Mouse (Mus musculus): Measurements from ENCODE around the gene Arhgap4. TPM values are rescaled to one million over a fixed set of nuclear protein-coding genes. Genes with fewer than 3 reads are reported as not detected.

The Arhgap4 gene
- polyA plus RNA-seq (2014; fragmentation: Illumina TruSeq; extraction: RNeasy Lipid Tissue Mini Kit (QIAGEN cat#74804); ENCODE audit: low read depth, low replicate concordance) = 1.9 TPM

DNA sequence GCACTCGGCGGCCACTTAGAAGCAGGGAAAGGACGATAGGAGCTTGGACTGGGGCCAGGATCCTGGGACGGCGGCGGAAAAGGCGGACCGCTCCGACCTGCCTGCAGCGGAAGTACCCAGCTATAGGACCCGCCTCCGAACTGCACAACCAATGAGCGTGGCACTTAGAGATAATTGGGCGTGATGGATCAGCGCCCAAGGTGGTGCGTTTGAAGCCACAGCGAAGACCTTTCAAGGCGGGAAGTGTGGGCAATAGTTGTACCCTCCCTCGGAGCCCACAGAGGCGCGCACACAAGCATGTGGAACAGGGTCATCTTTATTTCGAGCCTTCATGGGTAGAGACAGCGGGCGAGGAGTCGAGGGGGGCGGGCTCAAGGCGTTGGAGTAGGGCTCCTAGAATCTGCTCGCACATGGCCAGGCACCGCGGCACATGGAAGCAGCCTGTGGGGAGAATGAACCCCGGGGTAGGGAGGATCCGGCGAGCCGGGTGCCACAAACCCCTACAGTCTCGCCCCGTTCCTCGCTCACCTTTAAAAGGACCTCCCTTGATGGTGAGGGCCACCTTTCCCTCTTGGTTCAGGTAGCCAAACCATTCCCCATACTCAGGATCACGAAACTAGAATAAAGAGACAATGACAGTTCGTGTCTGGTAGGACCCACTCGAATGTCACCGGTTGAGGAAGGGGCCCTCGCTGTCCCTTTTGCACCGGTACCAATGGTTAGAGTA is at the start of gene Arhgap4, which contains the start of gene Naa10:
Gene Arhgap4, minus strand, starts transcription at position 48 of the 727 bp plus-strand sequence.
Gene Naa10, minus strand, starts transcription at position 122 of the 727 bp plus-strand sequence.

DNA sequence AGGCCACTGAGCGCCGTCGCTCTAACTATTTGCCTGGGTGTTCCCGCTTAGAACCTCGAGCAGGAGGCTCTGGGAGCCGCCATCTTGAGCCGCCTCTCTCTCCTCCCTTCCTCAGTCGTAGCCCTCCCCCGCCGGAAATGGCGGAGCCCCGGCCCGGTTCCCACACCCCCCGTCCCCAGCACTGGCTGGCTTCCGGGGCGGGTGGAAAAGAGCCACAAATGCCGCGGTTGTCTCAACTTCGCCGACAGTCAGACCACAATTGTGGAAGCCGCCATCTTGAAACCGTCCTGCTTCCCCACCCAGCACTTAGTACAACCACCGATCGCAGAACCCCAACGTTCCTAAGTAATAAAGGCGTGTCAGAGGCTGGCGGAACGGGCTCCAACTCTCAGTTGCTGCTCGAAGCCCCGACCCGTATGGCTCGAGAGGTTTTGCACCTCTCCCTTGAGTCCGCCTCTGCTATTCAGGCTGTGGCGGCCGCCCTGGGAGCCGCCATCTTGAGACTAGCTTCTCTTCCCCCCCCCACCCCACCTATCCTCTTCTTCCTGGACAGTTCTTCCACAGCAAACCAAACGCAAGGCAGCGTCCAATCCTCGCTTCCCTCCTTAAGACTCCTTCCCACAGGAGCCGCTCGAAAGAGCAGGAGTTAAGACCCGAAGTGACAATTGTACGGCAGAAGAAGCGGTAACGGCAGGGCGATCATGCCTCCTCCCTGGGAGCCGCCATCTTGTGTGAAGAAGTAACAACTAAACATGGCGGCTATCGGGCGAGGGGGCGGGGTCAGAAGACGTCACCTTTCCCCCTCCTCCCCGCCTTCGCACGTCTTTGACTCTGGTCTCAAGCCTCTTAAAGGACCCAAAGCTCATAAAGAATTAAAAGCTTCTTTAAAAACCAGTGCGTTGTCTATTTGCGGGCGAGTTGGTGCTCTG is 44.8 kb upstream of the Arhgap4 start, which contains the start of gene Hcfc1:
Gene Hcfc1, minus strand, starts transcription at position 110 of the 929 bp plus-strand sequence.

GRCm38 (mm10) chrX:73930402-73931062 is 8.9 kb upstream of the Arhgap4 start, which contains the start of gene Renbp:
Renbp (minus strand) TSS chrX:73930850.

DNA sequence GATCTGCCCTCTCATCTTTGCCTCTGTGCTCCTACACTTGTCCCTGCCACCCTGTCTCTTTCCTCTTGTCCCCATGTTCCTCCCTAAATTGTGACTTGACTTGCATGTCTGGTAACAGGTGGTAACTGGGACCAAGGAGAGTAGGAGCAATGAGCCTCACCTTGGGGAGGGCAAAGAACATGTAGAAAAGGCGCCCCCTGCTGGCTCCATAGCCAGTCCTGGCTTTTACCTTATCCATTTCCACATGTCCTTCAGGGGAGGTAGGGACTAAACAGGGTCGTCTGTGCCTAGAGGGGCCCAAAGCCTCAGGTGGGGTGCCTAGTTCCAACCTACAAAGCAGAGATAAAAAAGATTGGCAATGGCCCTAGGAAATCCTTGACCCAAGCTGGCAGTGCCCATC is 26.0 kb downstream of the Arhgap4 start, which contains the start of gene L1cam:
Gene L1cam, minus strand, starts transcription at position 387 of the 400 bp plus-strand sequence.

GRCm38 (mm10) chrX:73891551-73892152 is 30.0 kb downstream of the Arhgap4 start, which contains the start of gene Avpr2:
Avpr2 (plus strand) TSS chrX:73892102.

Other genes starting within 250 kb of the Arhgap4 start
- gene Slc6a8, start 248.7 kb downstream of the Arhgap4 start, polyA plus RNA-seq (2014; fragmentation: Illumina TruSeq; extraction: RNeasy Lipid Tissue Mini Kit (QIAGEN cat#74804); ENCODE audit: low read depth, low replicate concordance) = 302 TPM
- gene Bcap31, start 205.7 kb downstream of the Arhgap4 start, polyA plus RNA-seq (2014; fragmentation: Illumina TruSeq; extraction: RNeasy Lipid Tissue Mini Kit (QIAGEN cat#74804); ENCODE audit: low read depth, low replicate concordance) = 171 TPM
- gene Abcd1, start 205.3 kb downstream of the Arhgap4 start, polyA plus RNA-seq (2014; fragmentation: Illumina TruSeq; extraction: RNeasy Lipid Tissue Mini Kit (QIAGEN cat#74804); ENCODE audit: low read depth, low replicate concordance) = 3.0 TPM
- not detected for gene Plxnb3, start 164.8 kb downstream of the Arhgap4 start, polyA plus RNA-seq (2014; fragmentation: Illumina TruSeq; extraction: RNeasy Lipid Tissue Mini Kit (QIAGEN cat#74804); ENCODE audit: low read depth, low replicate concordance)
- gene Srpk3, start 147.5 kb downstream of the Arhgap4 start, polyA plus RNA-seq (2014; fragmentation: Illumina TruSeq; extraction: RNeasy Lipid Tissue Mini Kit (QIAGEN cat#74804); ENCODE audit: low read depth, low replicate concordance) = 0.28 TPM
- 37.1 TPM for gene Idh3g, start 135.0 kb downstream of the Arhgap4 start, polyA plus RNA-seq (2014; fragmentation: Illumina TruSeq; extraction: RNeasy Lipid Tissue Mini Kit (QIAGEN cat#74804); ENCODE audit: low read depth, low replicate concordance)
- 50.8 TPM for gene Ssr4, start 134.8 kb downstream of the Arhgap4 start, polyA plus RNA-seq (2014; fragmentation: Illumina TruSeq; extraction: RNeasy Lipid Tissue Mini Kit (QIAGEN cat#74804); ENCODE audit: low read depth, low replicate concordance)
- gene Pdzd4, start 96.9 kb downstream of the Arhgap4 start, polyA plus RNA-seq (2014; fragmentation: Illumina TruSeq; extraction: RNeasy Lipid Tissue Mini Kit (QIAGEN cat#74804); ENCODE audit: low read depth, low replicate concordance) = 0.54 TPM
- gene Avpr2, start 29.8 kb downstream of the Arhgap4 start, polyA plus RNA-seq (2014; fragmentation: Illumina TruSeq; extraction: RNeasy Lipid Tissue Mini Kit (QIAGEN cat#74804); ENCODE audit: low read depth, low replicate concordance) = not detected
- 17.9 TPM for gene L1cam, start 25.8 kb downstream of the Arhgap4 start, polyA plus RNA-seq (2014; fragmentation: Illumina TruSeq; extraction: RNeasy Lipid Tissue Mini Kit (QIAGEN cat#74804); ENCODE audit: low read depth, low replicate concordance)
- 8.7 TPM for gene Naa10, start 74 bp upstream of the Arhgap4 start, polyA plus RNA-seq (2014; fragmentation: Illumina TruSeq; extraction: RNeasy Lipid Tissue Mini Kit (QIAGEN cat#74804); ENCODE audit: low read depth, low replicate concordance)
- gene Renbp, start 9.0 kb upstream of the Arhgap4 start, polyA plus RNA-seq (2014; fragmentation: Illumina TruSeq; extraction: RNeasy Lipid Tissue Mini Kit (QIAGEN cat#74804); ENCODE audit: low read depth, low replicate concordance) = 0.63 TPM
- gene Hcfc1, start 44.5 kb upstream of the Arhgap4 start, polyA plus RNA-seq (2014; fragmentation: Illumina TruSeq; extraction: RNeasy Lipid Tissue Mini Kit (QIAGEN cat#74804); ENCODE audit: low read depth, low replicate concordance) = 30.6 TPM
- 39.7 TPM for gene Irak1, start 102.0 kb upstream of the Arhgap4 start, polyA plus RNA-seq (2014; fragmentation: Illumina TruSeq; extraction: RNeasy Lipid Tissue Mini Kit (QIAGEN cat#74804); ENCODE audit: low read depth, low replicate concordance)
- gene Opn1mw, start 205.6 kb upstream of the Arhgap4 start, polyA plus RNA-seq (2014; fragmentation: Illumina TruSeq; extraction: RNeasy Lipid Tissue Mini Kit (QIAGEN cat#74804); ENCODE audit: low read depth, low replicate concordance) = not detected
- gene Mecp2, start 213.5 kb upstream of the Arhgap4 start, polyA plus RNA-seq (2014; fragmentation: Illumina TruSeq; extraction: RNeasy Lipid Tissue Mini Kit (QIAGEN cat#74804); ENCODE audit: low read depth, low replicate concordance) = 18.2 TPM
- gene Tex28, start 246.0 kb upstream of the Arhgap4 start, polyA plus RNA-seq (2014; fragmentation: Illumina TruSeq; extraction: RNeasy Lipid Tissue Mini Kit (QIAGEN cat#74804); ENCODE audit: low read depth, low replicate concordance) = not detected